Comparison of ENCODE assay signal across 9 mouse cellular contexts in the genomic region with DNA sequence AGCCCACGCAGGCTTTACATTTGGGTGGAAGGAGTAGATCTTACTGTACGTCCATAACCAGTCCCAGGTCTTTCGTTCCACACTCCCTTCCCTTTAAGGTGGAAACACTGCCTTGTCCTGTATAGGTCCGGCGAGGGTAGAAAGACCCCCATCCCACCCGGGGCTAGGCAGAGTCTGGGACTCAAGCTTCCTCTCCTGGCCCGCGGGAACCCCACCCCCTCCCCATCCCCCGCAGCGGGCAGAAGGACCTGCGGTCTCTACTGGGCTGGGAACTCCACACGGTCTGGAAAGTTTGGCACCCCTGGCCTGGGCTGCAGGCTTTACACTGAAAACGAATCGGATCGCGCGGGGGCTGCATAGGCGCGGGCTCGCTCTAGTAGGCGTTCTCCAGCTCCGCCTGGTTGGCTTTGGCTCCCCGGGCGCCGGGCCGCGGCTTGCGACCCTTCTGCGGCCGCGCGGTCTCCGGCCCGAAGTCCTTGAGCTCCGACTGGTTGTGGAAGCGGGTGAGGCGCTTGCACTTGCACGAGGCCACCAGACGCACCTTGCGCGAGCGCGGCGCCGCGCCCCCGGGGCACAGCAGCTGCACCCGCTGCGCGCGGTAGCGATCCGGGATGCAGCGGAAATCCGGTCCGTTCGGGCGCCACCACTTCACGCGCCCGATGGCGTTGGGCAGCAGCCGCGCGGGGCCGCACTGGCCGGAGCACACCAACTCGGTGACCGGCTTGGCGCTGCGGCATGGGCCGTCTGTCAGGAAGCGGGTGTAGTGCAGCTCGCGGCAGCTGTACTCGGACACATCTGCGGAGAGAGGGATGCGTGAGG. TPM values are rescaled to one million over a fixed set of nuclear protein-coding genes. Genes with fewer than 3 reads are reported as not detected.
DNase-seq lines count a peak whose midpoint lies in the region; ATAC-seq and TF ChIP-seq lines count a peak whose summit lies in the region.
"Had no signal": no experiment of that assay in that cellular context is flagged by ENCODE, and none has a peak within 500 bp of the region (broad histone marks: within the 10 kb centered on the region; RNA-seq: fewer than 3 reads in every experiment).

No protein-coding gene starts in this region.

- peak overlapping the region; percentile 54 for H3K4me3 ChIP-seq in layer of hippocampus, adult 2 months
- H3K4me3 ChIP-seq in forebrain, embryonic 16.5 days (replicated peaks; ENCODE audit: low read length): peak overlapping the region; percentile 63
- peak overlapping the region; percentile 44 for H3K4me3 ChIP-seq in limb, embryonic 11.5 days (ENCODE audit: low read depth, low read length)
- peak overlapping the region; percentile 48 for H3K4me3 ChIP-seq in neural tube, embryonic 11.5 days (ENCODE audit: low read depth, low read length)

- no peaks in the 10 kb centered on the region for H3K36me3 ChIP-seq in forebrain, embryonic 16.5 days (ENCODE audit: control insufficient read depth, insufficient read depth)
- H3K36me3 ChIP-seq in limb, embryonic 11.5 days (ENCODE audit: control insufficient read depth, insufficient read depth, low read length): no peaks in the 10 kb centered on the region
- H3K36me3 ChIP-seq in neural tube, embryonic 11.5 days (ENCODE audit: control insufficient read depth, insufficient read depth, low read length): no peaks in the 10 kb centered on the region

- no peak for TF ChIP-seq CTCF in layer of hippocampus, adult 2 months (conservative IDR thresholded peaks at IDR 0.05)

- H3K4me1 ChIP-seq in forebrain, embryonic 16.5 days (replicated peaks; ENCODE audit: control insufficient read depth, insufficient read depth, low read length): peaks cover 21% of the 10 kb centered on the region
- peaks cover 20% of the 10 kb centered on the region for H3K4me1 ChIP-seq in limb, embryonic 11.5 days (ENCODE audit: control insufficient read depth, insufficient read depth, low read length)
- peaks cover 30% of the 10 kb centered on the region for H3K4me1 ChIP-seq in neural tube, embryonic 11.5 days (ENCODE audit: control insufficient read depth, insufficient read depth, low read length)

- 0 out of 2 replicates have a peak, but pooled peaks have one; percentile 47 for ATAC-seq in forebrain, embryonic 16.5 days
- no peak for ATAC-seq in limb, embryonic 11.5 days (ENCODE audit: insufficient number of reproducible peaks, low FRiP score, low TSS enrichment, low read depth)
- no peak; the same call in 1 of the 2 replicates for ATAC-seq in neural tube, embryonic 11.5 days (ENCODE audit: insufficient read depth, low FRiP score, low TSS enrichment)

- under 1% methylated on average over 78 of the region's 78 CpGs for WGBS in forebrain, embryonic 16.5 days
- WGBS in limb, embryonic 11.5 days: under 1% methylated on average over 78 of the region's 78 CpGs
- under 1% methylated on average over 78 of the region's 78 CpGs for WGBS in neural tube, embryonic 11.5 days

- H3K27ac ChIP-seq in layer of hippocampus, adult 2 months: no peak overlapping the region
- H3K27ac ChIP-seq in forebrain, embryonic 16.5 days (ENCODE audit: low read length): no peak overlapping the region
- H3K27ac ChIP-seq in limb, embryonic 11.5 days (replicated peaks; ENCODE audit: low read depth, low read length): no peak overlapping the region
- H3K27ac ChIP-seq in neural tube, embryonic 11.5 days (ENCODE audit: low read depth, low read length): no peak overlapping the region

- H3K4me2 ChIP-seq in forebrain, embryonic 16.5 days (ENCODE audit: low read length): peak overlapping the region; percentile 97
- H3K4me2 ChIP-seq in limb, embryonic 11.5 days (ENCODE audit: low read depth, severe bottlenecking): peak overlapping the region; percentile 91
- peak overlapping the region; percentile 96 for H3K4me2 ChIP-seq in neural tube, embryonic 11.5 days (ENCODE audit: low read depth)

- H3K9me3 ChIP-seq in forebrain, embryonic 16.5 days (ENCODE audit: control insufficient read depth, low read length): no peaks in the 10 kb centered on the region
- H3K9me3 ChIP-seq in limb, embryonic 11.5 days (ENCODE audit: control insufficient read depth, low read length): no peaks in the 10 kb centered on the region
- no peaks in the 10 kb centered on the region for H3K9me3 ChIP-seq in neural tube, embryonic 11.5 days (ENCODE audit: control insufficient read depth, low read length)

- DNase-seq in layer of hippocampus, adult 2 months (ENCODE audit: low spot score in 2 of 2): no peak
- no peak for DNase-seq in layer of hippocampus, postnatal 25 days (ENCODE audit: extremely low spot score in 1 of 2, low spot score in 1 of 2)
- DNase-seq in adrenal gland, postnatal 36 days: peak; percentile 46 to 63
- peak; percentile 67 for DNase-seq in limb, embryonic 11.5 days (ENCODE audit: low spot score)
- peak; percentile 69 for DNase-seq in neural tube, embryonic 11.5 days (ENCODE audit: low spot score)
- no peak for DNase-seq in layer of hippocampus, adult 8-10 months (ENCODE audit: low spot score in 2 of 2)
- no peak for DNase-seq in urinary bladder, postnatal 25 days (ENCODE audit: low spot score)

- H3K27me3 ChIP-seq in forebrain, embryonic 16.5 days (replicated peaks; ENCODE audit: control insufficient read depth, insufficient read depth, low read length): peaks cover 54% of the 10 kb centered on the region
- peaks cover 53% of the 10 kb centered on the region for H3K27me3 ChIP-seq in limb, embryonic 11.5 days (ENCODE audit: control insufficient read depth, insufficient read depth, low read length)
- H3K27me3 ChIP-seq in neural tube, embryonic 11.5 days (ENCODE audit: control insufficient read depth, insufficient read depth, low read length): peaks cover 33% of the 10 kb centered on the region

- peak overlapping the region; percentile 67 for H3K9ac ChIP-seq in forebrain, embryonic 16.5 days (replicated peaks; ENCODE audit: low read depth, low read length)
- H3K9ac ChIP-seq in limb, embryonic 11.5 days (ENCODE audit: low read length): peak overlapping the region; percentile 57
- H3K9ac ChIP-seq in neural tube, embryonic 11.5 days (ENCODE audit: low read length): peak overlapping the region; percentile 63

RNA-seq across cellular contexts. Expression of a gene that starts 3.1 kb away (rescaled TPM):
- not detected for total RNA-seq in layer of hippocampus, adult 2 months (2021)
- not detected for total RNA-seq in layer of hippocampus, postnatal 25 days (2021)
- total RNA-seq in adrenal gland, postnatal 36 days (2021): not detected
- polyA plus RNA-seq in forebrain, embryonic 16.5 days (2015; fragmentation: Nextera tagmentation; extraction: Ambion mirVana): 0.11 TPM in 1 of 2 replicates, not detected in the other
- 0.41 and 0.43 TPM in 2 replicates for polyA plus RNA-seq in limb, embryonic 11.5 days (2014; fragmentation: Nextera tagmentation; extraction: Ambion mirVana)
- not detected in 2 replicates for polyA plus RNA-seq in neural tube, embryonic 11.5 days (2014; fragmentation: Nextera tagmentation; extraction: Ambion mirVana)
- total RNA-seq in layer of hippocampus, adult 8-10 months (2022): under 1 TPM in 1 of 4 experiments, not detected in 3; 0.22 TPM
- total RNA-seq: neutrophil, adult 5-6 weeks had no signal

RNA-seq across cellular contexts. Expression of a gene that starts 20.4 kb away (rescaled TPM):
- total RNA-seq in layer of hippocampus, adult 2 months (2021): not detected
- total RNA-seq in layer of hippocampus, postnatal 25 days (2021): not detected
- not detected for total RNA-seq in adrenal gland, postnatal 36 days (2021)
- not detected in 2 replicates for polyA plus RNA-seq in forebrain, embryonic 16.5 days (2015; fragmentation: Nextera tagmentation; extraction: Ambion mirVana)
- polyA plus RNA-seq in limb, embryonic 11.5 days (2014; fragmentation: Nextera tagmentation; extraction: Ambion mirVana): not detected in 2 replicates
- not detected in 2 replicates for polyA plus RNA-seq in neural tube, embryonic 11.5 days (2014; fragmentation: Nextera tagmentation; extraction: Ambion mirVana)
- not detected for total RNA-seq in layer of hippocampus, adult 8-10 months (2022)
- total RNA-seq: neutrophil, adult 5-6 weeks had no signal

RNA-seq across cellular contexts. Expression of a gene that starts 23.1 kb away (rescaled TPM):
- total RNA-seq in layer of hippocampus, adult 2 months (2021): 100 to 1,000 TPM; 149 to 155 TPM
- total RNA-seq in layer of hippocampus, postnatal 25 days (2021): 100 to 1,000 TPM; 145 to 154 TPM
- total RNA-seq in adrenal gland, postnatal 36 days (2021): 100 to 1,000 TPM in 1 of 2 experiments, 10 to 100 TPM in 1; 98.6 to 132 TPM
- polyA plus RNA-seq in forebrain, embryonic 16.5 days (2015; fragmentation: Nextera tagmentation; extraction: Ambion mirVana): 12.7 and 14.5 TPM in 2 replicates
- polyA plus RNA-seq in limb, embryonic 11.5 days (2014; fragmentation: Nextera tagmentation; extraction: Ambion mirVana): 9.8 and 11.3 TPM in 2 replicates
- polyA plus RNA-seq in neural tube, embryonic 11.5 days (2014; fragmentation: Nextera tagmentation; extraction: Ambion mirVana): 14.0 and 15.3 TPM in 2 replicates
- 100 to 1,000 TPM; 151 to 190 (median 164) TPM for total RNA-seq in layer of hippocampus, adult 8-10 months (2022)

Comparison
In these comparisons a context has a peak if more than half of its experiments do, and no peak if none do; other contexts are left out.
1. DNase-seq: peak in adrenal gland, postnatal 36 days (2 of 2), limb, embryonic 11.5 days (single experiment) and neural tube, embryonic 11.5 days (single experiment); none in layer of hippocampus, adult 2 months (0 of 2), layer of hippocampus, postnatal 25 days (0 of 2), layer of hippocampus, adult 8-10 months (0 of 2) and urinary bladder, postnatal 25 days (single experiment).
2. Peak in every context shown above with its lines, with median percentiles within 50 percentile points of each other: H3K4me3 ChIP-seq, H3K4me2 ChIP-seq and H3K9ac ChIP-seq.